Comparison of ENCODE assay signal across 19 mouse cellular contexts in the genomic region with DNA sequence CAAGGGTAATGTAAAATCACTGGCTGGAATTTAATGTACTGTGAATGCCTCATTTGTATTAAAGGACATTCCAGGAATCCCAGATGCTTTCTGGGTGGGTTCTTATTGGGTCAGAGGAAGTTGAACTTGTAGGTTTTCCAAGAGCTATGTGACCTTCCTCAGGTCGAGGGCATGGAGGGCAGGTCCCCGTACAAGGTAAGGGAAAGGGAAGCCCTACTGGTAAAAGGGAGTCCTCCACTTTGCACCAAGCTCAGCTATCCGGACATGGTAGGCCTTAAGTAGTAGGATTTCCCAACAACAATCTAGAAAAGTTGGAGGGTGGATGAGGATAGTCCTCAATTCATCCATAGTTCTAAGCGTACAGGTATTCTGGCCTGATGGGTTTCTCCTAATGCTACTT. TPM values are rescaled to one million over a fixed set of nuclear protein-coding genes. Genes with fewer than 3 reads are reported as not detected.
DNase-seq lines count a peak whose midpoint lies in the region; ATAC-seq and TF ChIP-seq lines count a peak whose summit lies in the region.
"Had no signal": no experiment of that assay in that cellular context is flagged by ENCODE, and none has a peak within 500 bp of the region (broad histone marks: within the 10 kb centered on the region; RNA-seq: fewer than 3 reads in every experiment).

No protein-coding gene starts in this region.

- H3K9ac ChIP-seq in heart, embryonic 11.5 days (ENCODE audit: low read depth, low read length) = no peak overlapping the region
- H3K9ac ChIP-seq in midbrain, embryonic 11.5 days (ENCODE audit: low read length) = no peak overlapping the region
- no peak overlapping the region for H3K9ac ChIP-seq in midbrain, postnatal 0 days (replicated peaks; ENCODE audit: low read length, poor library complexity, severe bottlenecking)

- no peak overlapping the region for H3K4me2 ChIP-seq in heart, embryonic 11.5 days
- no peak overlapping the region for H3K4me2 ChIP-seq in midbrain, embryonic 11.5 days
- H3K4me2 ChIP-seq in midbrain, postnatal 0 days (ENCODE audit: low read depth, low read length, poor library complexity, severe bottlenecking) = no peak overlapping the region

- H3K36me3 ChIP-seq in heart, embryonic 11.5 days (ENCODE audit: control insufficient read depth, insufficient read depth, low read length) = no peaks in the 10 kb centered on the region
- no peaks in the 10 kb centered on the region for H3K36me3 ChIP-seq in midbrain, embryonic 11.5 days (ENCODE audit: control insufficient read depth, insufficient read depth, low read length)
- no peaks in the 10 kb centered on the region for H3K36me3 ChIP-seq in midbrain, postnatal 0 days (ENCODE audit: insufficient read depth, low read length)
- H3K36me3 ChIP-seq: G1E had no signal

- H3K27me3 ChIP-seq in heart, embryonic 11.5 days (ENCODE audit: control insufficient read depth, insufficient read depth, low read length) = no peaks in the 10 kb centered on the region
- H3K27me3 ChIP-seq in midbrain, embryonic 11.5 days (ENCODE audit: control insufficient read depth, insufficient read depth, low read length) = no peaks in the 10 kb centered on the region
- no peaks in the 10 kb centered on the region for H3K27me3 ChIP-seq in midbrain, postnatal 0 days (ENCODE audit: insufficient read depth, low read length)
- H3K27me3 ChIP-seq: CH12.LX, Patski had no signal

- no peak overlapping the region for H3K27ac ChIP-seq in heart, embryonic 11.5 days (ENCODE audit: low read depth, low read length)
- H3K27ac ChIP-seq in midbrain, embryonic 11.5 days (ENCODE audit: low read depth, low read length) = no peak overlapping the region
- no peak overlapping the region for H3K27ac ChIP-seq in midbrain, postnatal 0 days (ENCODE audit: low read depth, low read length)

- no peak overlapping the region for H3K4me3 ChIP-seq in heart, embryonic 11.5 days (ENCODE audit: low read depth, low read length)
- no peak overlapping the region for H3K4me3 ChIP-seq in midbrain, embryonic 11.5 days (ENCODE audit: low read depth, low read length)
- no peak overlapping the region for H3K4me3 ChIP-seq in midbrain, postnatal 0 days (ENCODE audit: low read depth, low read length)

- H3K9me3 ChIP-seq in heart, embryonic 11.5 days (replicated peaks; ENCODE audit: control insufficient read depth, low read length) = no peaks in the 10 kb centered on the region
- H3K9me3 ChIP-seq in midbrain, embryonic 11.5 days (ENCODE audit: control insufficient read depth, low read length) = no peaks in the 10 kb centered on the region
- H3K9me3 ChIP-seq in midbrain, postnatal 0 days (ENCODE audit: low read length) = no peaks in the 10 kb centered on the region
- H3K9me3 ChIP-seq: G1E had no signal

- TF ChIP-seq CTCF in midbrain, postnatal 0 days (IDR thresholded peaks at IDR 0.05) = no peak

- 84% methylated on average over 4 of the region's 4 CpGs for WGBS in heart, embryonic 11.5 days (ENCODE audit: insufficient replicate concordance)
- 84% methylated on average over 4 of the region's 4 CpGs for WGBS in midbrain, embryonic 11.5 days
- 88% methylated on average over 4 of the region's 4 CpGs for WGBS in midbrain, postnatal 0 days

- peak; percentile 57 for DNase-seq in heart, adult 11 months
- DNase-seq in midbrain, embryonic 11.5 days (ENCODE audit: low spot score, missing footprints) = peak; percentile 57
- DNase-seq in midbrain, postnatal 0 days (ENCODE audit: low spot score) = no peak
- DNase-seq: adrenal gland, adult 2 months; adrenal gland, adult 8-10 months; adrenal gland, postnatal 10 days; adrenal gland, postnatal 14 days; adrenal gland, postnatal 25 days; adrenal gland, postnatal 36 days; B cell, adult 2 months; cerebellum, adult 11 months; cerebellum, adult 11-12 months; cerebellum, adult 18-20 months had no signal

- H3K4me1 ChIP-seq in heart, embryonic 11.5 days (ENCODE audit: control insufficient read depth, insufficient read depth, low read length) = no peaks in the 10 kb centered on the region
- no peaks in the 10 kb centered on the region for H3K4me1 ChIP-seq in midbrain, embryonic 11.5 days (ENCODE audit: control insufficient read depth, insufficient read depth, low read length)
- no peaks in the 10 kb centered on the region for H3K4me1 ChIP-seq in midbrain, postnatal 0 days (ENCODE audit: insufficient read depth, low read length)

- ATAC-seq in heart, embryonic 11.5 days (replicated peaks; ENCODE audit: insufficient number of reproducible peaks, low FRiP score, low TSS enrichment) = no peak
- no peak for ATAC-seq in midbrain, embryonic 11.5 days (ENCODE audit: low FRiP score)
- ATAC-seq in midbrain, postnatal 0 days (ENCODE audit: low FRiP score) = no peak
- ATAC-seq: activated CD4-positive, CD25-positive, alpha-beta regulatory T cell, adult 4 months; CD4-positive, CD25-positive, alpha-beta regulatory T cell, adult 4 months; Patski had no signal

RNA-seq across cellular contexts. Expression of a gene that starts 58.8 kb away (rescaled TPM):
- 4.6 and 5.0 TPM in 2 replicates for polyA plus RNA-seq in heart, embryonic 11.5 days (2014; fragmentation: Nextera tagmentation; extraction: Ambion mirVana)
- 0.04 TPM in 1 of 2 replicates, not detected in the other for polyA plus RNA-seq in midbrain, embryonic 11.5 days (2014; fragmentation: Nextera tagmentation; extraction: Ambion mirVana)
- total RNA-seq in midbrain, postnatal 0 days (2014; rRNA removed) = 0.71 and 0.90 TPM in 2 replicates
- 0.10 and 0.16 TPM in 2 replicates for polyA plus RNA-seq in midbrain, postnatal 0 days (2015; fragmentation: Nextera tagmentation; extraction: Ambion mirVana)
- polyA plus RNA-seq: G1E, Patski had no signal
